Mouse (Mus musculus) CH12.LX (cell line): ENCODE data around the gene Spata25.

Source experiments
- E2F4 ChIP-seq: IDR thresholded peaks from 2 replicates; pipeline ENCODE4 v1.6.1; 2011; ENCODE audit warnings: low read depth, low read length, improper control_type of control experiment; ENCODE audit not compliant: insufficient replicate concordance
- JUN ChIP-seq: IDR thresholded peaks from 2 replicates; pipeline ENCODE4 v1.6.1; 2011; ENCODE audit warnings: low read depth, mild to moderate bottlenecking, low read length, improper control_type of control experiment, moderate library complexity; ENCODE audit not compliant: insufficient read depth
- JUND ChIP-seq: conservative IDR thresholded peaks from 2 replicates; pipeline ENCODE4 v1.6.1; 2011; ENCODE audit warnings: low read depth, low read length, improper control_type of control experiment
- MYC ChIP-seq: IDR thresholded peaks from 2 replicates; pipeline ENCODE4 v1.6.1; 2011; ENCODE audit warnings: low read depth, mild to moderate bottlenecking, improper control_type of control experiment, low read length
- POLR2A ChIP-seq: IDR thresholded peaks from 2 replicates; pipeline ENCODE4 v1.6.1; 2011; ENCODE audit warnings: low read depth, mild to moderate bottlenecking, improper control_type of control experiment, low read length
- RCOR1 ChIP-seq: conservative IDR thresholded peaks from 2 replicates; pipeline ENCODE4 v1.6.1; 2012; ENCODE audit warnings: low read depth, mild to moderate bottlenecking, inconsistent platforms, low read length, improper control_type of control experiment
- ZC3H11A ChIP-seq: IDR thresholded peaks from 2 replicates; pipeline ENCODE4 v1.6.1; 2012; ENCODE audit warnings: low read depth, mild to moderate bottlenecking, inconsistent platforms, low read length, improper control_type of control experiment

GRCm38 (mm10) chr2:164779481-164780086 lies 48.8 kb downstream of the Spata25 start, which contains the start of gene Tnnc2:
- no peak for TF ChIP-seq JUN
- no peak for TF ChIP-seq ZC3H11A
- TF ChIP-seq RCOR1: no peak
- TF ChIP-seq JUND: no peak
- no peak for TF ChIP-seq POLR2A
- no peak for TF ChIP-seq MYC
- TF ChIP-seq E2F4: no peak
